Mouse (Mus musculus) C2C12 (cell line): ENCODE results near the gene Sgf29.

Source experiments
- CTCF ChIP-seq: IDR thresholded peaks from one replicate; pipeline ENCODE4 v1.5.1; 2011; ENCODE audit not compliant: control insufficient read depth, insufficient read depth, insufficient read length
- MAX ChIP-seq: IDR thresholded peaks from one replicate; pipeline ENCODE4 v1.6.1; 2011; ENCODE audit warnings: mild to moderate bottlenecking, control low read depth
- USF1 ChIP-seq: IDR thresholded peaks from one replicate; pipeline ENCODE4 v1.6.1; 2011; ENCODE audit warnings: low read depth, mild to moderate bottlenecking, control low read depth, moderate library complexity

- TF ChIP-seq CTCF (no peak), USF1 (no peak), MAX (no peak)
Measured at GRCm38 (mm10) chr7:126703757-126704077, 54.6 kb downstream of the Sgf29 start.
